Mouse (Mus musculus) ES-Bruce4 (cell line): ENCODE measurements around the gene Nhs.

Experiments
- CTCF ChIP-seq: IDR thresholded peaks from one replicate; pipeline ENCODE4 v1.8.1; 2011; ENCODE audit warnings: low read depth, low read length
- EP300 ChIP-seq: IDR thresholded peaks from 2 replicates; pipeline ENCODE4 v1.6.1; 2011; ENCODE audit warnings: low read depth, low read length; ENCODE audit not compliant: insufficient read depth
- POLR2A ChIP-seq: IDR thresholded peaks from one replicate; pipeline ENCODE4 v1.8.1; 2011; ENCODE audit warnings: low read length; ENCODE audit not compliant: insufficient read depth

GRCm38 (mm10) chrX:161925973-161926682 is 233.4 kb downstream of the Nhs start:
- TF ChIP-seq POLR2A (no peak), CTCF (no peak), EP300 (0 out of 2 replicates have a peak, but pooled peaks have one; percentile 37)
